Mouse (Mus musculus): ENCODE measurements at regions not wholly inside any gene's neighbourhood (a gene's known extent, or its start where the extent isn't known, plus 50 kb on each side); places are given as distances from the start of the nearest gene placed in this dataset.

DNA sequence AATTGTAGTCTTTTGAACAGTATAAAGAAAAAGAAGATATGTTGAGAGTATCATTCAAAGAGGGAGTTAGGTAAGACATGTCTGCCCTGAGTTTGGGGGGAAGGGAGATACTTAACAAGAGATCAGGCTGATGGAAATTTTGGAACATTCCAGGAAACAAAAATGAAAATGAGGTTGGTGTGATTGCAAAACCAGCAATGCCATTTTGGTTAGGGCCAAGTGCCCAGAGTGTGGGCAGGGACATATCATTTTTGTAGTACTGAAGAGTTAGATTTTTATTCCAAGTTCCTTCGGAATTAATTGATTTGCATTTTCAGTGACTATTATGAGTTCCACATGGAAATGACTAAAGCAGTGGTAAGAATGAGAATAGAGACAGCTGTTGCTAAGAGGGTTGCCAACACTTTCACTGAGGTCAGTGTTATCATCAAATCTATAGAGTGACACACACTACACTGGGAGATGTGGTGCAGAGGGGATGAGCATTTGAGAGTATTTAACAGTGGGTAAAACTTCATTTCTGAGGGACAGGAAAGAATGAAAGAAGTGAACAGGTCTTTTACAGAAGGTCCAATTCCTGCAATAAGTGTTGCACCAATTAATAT lies 105.1 kb upstream of the Erbb4 start:
- H3K79me2 ChIP-seq (replicated peaks; ENCODE audit: control insufficient read depth, extremely low read depth, insufficient read depth, poor library complexity, severe bottlenecking), result no peaks in the 10 kb centered on the region
- in situ Hi-C loops (cut with MboI; ENCODE audit: low pct_ligation_motif_present, low pct_unique_long_range_greater_than_20kb, low sequenced_read_pairs) (no loop called here), dilution Hi-C loops (cut with MboI; ENCODE audit: extremely low pct_ligation_motif_present, extremely low pct_unique_long_range_greater_than_20kb, low sequenced_read_pairs) (no loop called here)
- H3K4me1 ChIP-seq (ENCODE audit: control insufficient read depth in 1 of 2, insufficient read depth in 2 of 2), result no peaks in the 10 kb centered on the region
- no peak overlapping the region for H3K4me2 ChIP-seq (ENCODE audit: insufficient read depth, low read depth, poor library complexity, severe bottlenecking)
- H3K36me3 ChIP-seq (replicated peaks in 1 of 2; ENCODE audit: control insufficient read depth in 1 of 2, insufficient read depth in 1 of 2, low read length in 1 of 2), result no peaks in the 10 kb centered on the region
- H3K9me3 ChIP-seq (replicated peaks; ENCODE audit: low read length), result no peaks in the 10 kb centered on the region
- no peaks in the 10 kb centered on the region for H3K27me3 ChIP-seq (replicated peaks)
- no peak for DNase-seq (ENCODE audit: extremely low read depth)
- no peak overlapping the region for H3K4me3 ChIP-seq (replicated peaks in 1 of 3; ENCODE audit: low read depth in 2 of 3, low read length in 2 of 3, poor library complexity in 1 of 3)
- H3K27ac ChIP-seq (ENCODE audit: insufficient read depth, low read depth), result no peak overlapping the region
- TF ChIP-seq TBP (conservative IDR thresholded peaks at IDR 0.05; ENCODE audit: low read depth, low read length) (no peak), EP300 (IDR thresholded peaks at IDR 0.05; ENCODE audit: low read length) (no peak), JUND (conservative IDR thresholded peaks at IDR 0.05; ENCODE audit: low read depth, low read length) (no peak), NRF1 (IDR thresholded peaks at IDR 0.05; ENCODE audit: low read depth, low read length) (no peak), ELF1 (IDR thresholded peaks at IDR 0.05; ENCODE audit: low read depth, low read length) (no peak), CHD1 (IDR thresholded peaks at IDR 0.05; ENCODE audit: low read depth, low read length) (no peak), BHLHE40 (IDR thresholded peaks at IDR 0.05; ENCODE audit: low read depth, low read length) (no peak), POLR2A (IDR thresholded peaks at IDR 0.05; ENCODE audit: low read depth, low read length) (no peak), MYC (IDR thresholded peaks at IDR 0.05; ENCODE audit: low read depth, low read length) (no peak), MXI1 (IDR thresholded peaks at IDR 0.05; ENCODE audit: low read depth, low read length) (no peak), RAD21 (IDR thresholded peaks at IDR 0.05; ENCODE audit: low read depth, low read length) (no peak), TCF12 (IDR thresholded peaks at IDR 0.05; ENCODE audit: low read depth, low read length) (no peak), RCOR1 (conservative IDR thresholded peaks at IDR 0.05; ENCODE audit: low read depth, low read length) (no peak), MAZ (IDR thresholded peaks at IDR 0.05; ENCODE audit: low read depth, low read length) (no peak), USF2 (conservative IDR thresholded peaks at IDR 0.05; ENCODE audit: low read depth, low read length) (no peak), UBTF (IDR thresholded peaks at IDR 0.05; ENCODE audit: low read depth, low read length) (no peak), CHD2 (IDR thresholded peaks at IDR 0.05; ENCODE audit: low read length) (no peak), ETS1 (conservative IDR thresholded peaks at IDR 0.05; ENCODE audit: low read depth, low read length) (no peak), MEF2A (IDR thresholded peaks at IDR 0.05; ENCODE audit: borderline replicate concordance, low read depth, low read length) (no peak)
- H3K9ac ChIP-seq (ENCODE audit: insufficient read depth, low read depth), result no peak overlapping the region

DNA sequence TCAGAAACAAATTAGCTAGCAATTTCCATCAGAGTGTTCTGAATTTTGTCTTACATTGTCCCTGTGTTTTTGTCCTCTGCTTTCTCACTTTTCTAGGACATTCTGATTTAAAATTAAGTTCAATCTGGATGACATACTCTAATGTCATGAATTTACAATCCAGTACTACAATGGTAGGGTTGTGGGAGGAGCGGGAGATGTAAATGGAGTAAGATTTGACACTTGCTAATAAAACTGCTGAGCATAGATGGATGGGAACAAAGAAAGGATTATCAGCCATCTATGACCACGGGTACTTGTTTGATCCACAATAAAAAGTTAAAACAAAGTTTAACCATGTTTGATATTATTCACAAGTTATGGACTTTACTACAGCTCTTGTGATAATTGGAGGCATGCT lies 94.9 kb upstream of the Erbb4 start:
- dilution Hi-C loops (cut with MboI; ENCODE audit: extremely low pct_ligation_motif_present, extremely low pct_unique_long_range_greater_than_20kb, low sequenced_read_pairs), result no loop called here
- TF ChIP-seq CTCF (conservative IDR thresholded peaks at IDR 0.05 in 1 of 2, IDR thresholded peaks at IDR 0.05 in 1 of 2; ENCODE audit: low read depth in 2 of 2, low read length in 2 of 2) (no peak), ZNF384 (IDR thresholded peaks at IDR 0.05; ENCODE audit: low read depth, low read length) (no peak), TCF12 (IDR thresholded peaks at IDR 0.05; ENCODE audit: low read depth, low read length) (no peak), CHD2 (IDR thresholded peaks at IDR 0.05; ENCODE audit: low read length) (no peak)
- no peak overlapping the region for H3K4me3 ChIP-seq (replicated peaks in 1 of 3; ENCODE audit: low read depth in 2 of 3, low read length in 2 of 3, poor library complexity in 1 of 3)
- no peak overlapping the region for H3K9ac ChIP-seq (ENCODE audit: insufficient read depth, low read depth)
- no peaks in the 10 kb centered on the region for H3K36me3 ChIP-seq (replicated peaks in 1 of 2; ENCODE audit: control insufficient read depth in 1 of 2, insufficient read depth in 1 of 2, low read length in 1 of 2)
- no peaks in the 10 kb centered on the region for H3K4me1 ChIP-seq (ENCODE audit: control insufficient read depth in 1 of 2, insufficient read depth in 2 of 2)
- in situ Hi-C loops (cut with MboI; ENCODE audit: low pct_ligation_motif_present, low pct_unique_long_range_greater_than_20kb, low sequenced_read_pairs), result no loop called here
- DNase-seq (ENCODE audit: extremely low read depth), result no peak
- no peaks in the 10 kb centered on the region for H3K79me2 ChIP-seq (replicated peaks; ENCODE audit: control insufficient read depth, extremely low read depth, insufficient read depth, poor library complexity, severe bottlenecking)
- H3K9me3 ChIP-seq (replicated peaks; ENCODE audit: low read length), result no peaks in the 10 kb centered on the region
- H3K27me3 ChIP-seq (replicated peaks), result no peaks in the 10 kb centered on the region
- no peak overlapping the region for H3K4me2 ChIP-seq (ENCODE audit: insufficient read depth, low read depth, poor library complexity, severe bottlenecking)
- H3K27ac ChIP-seq (ENCODE audit: insufficient read depth, low read depth), result no peak overlapping the region
